Mouse (Mus musculus) adrenal gland, adult 18-20 months (tissue): ENCODE results near the gene Dusp14. TPM values are rescaled to one million over a fixed set of nuclear protein-coding genes. Genes with fewer than 3 reads are reported as not detected.

Experiments used
- DNase-seq, 2 experiments: peaks; one replicate each; pipeline ENCODE4 v3.0.0; 2021 to 2022; ENCODE audit warnings: low spot score in 2 of 2
- total RNA-seq, 2 experiments: library from RNA; stranded (reverse); gene quantifications; 1 replicate in 1 of 2; 2 replicates in 1 of 2; pipeline ENCODE4 v1.2.3; 2021

The Dusp14 gene
- total RNA-seq, 2 experiments from 2014 or later: 6.7 to 19.3 TPM

DNA sequence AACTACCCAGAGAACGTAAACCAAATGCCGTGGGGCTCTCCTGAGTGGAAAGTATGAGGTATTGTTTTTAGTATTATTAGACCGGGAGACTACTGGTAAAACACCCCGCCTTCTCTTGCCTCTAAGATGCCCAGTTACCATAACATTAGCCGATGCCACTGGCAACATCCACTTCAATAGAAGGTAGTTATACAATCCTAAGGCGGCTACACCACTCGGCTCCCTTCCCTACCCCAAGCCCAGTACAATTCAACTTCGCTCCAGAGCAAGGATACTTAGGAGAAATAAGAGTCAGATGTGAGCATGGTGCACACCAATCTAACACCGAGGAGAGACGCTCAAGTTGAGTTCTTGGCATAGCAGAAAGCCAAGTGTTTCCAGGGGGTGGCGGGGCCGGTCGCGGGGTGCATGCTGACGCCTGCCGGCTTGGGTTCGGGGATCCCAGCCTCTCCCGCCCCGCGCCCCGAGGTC, 1.3 kb downstream of the Dusp14 start:
- no peak for DNase-seq

GRCm38 (mm10) chr11:84066927-84067645, 2.0 kb downstream of the Dusp14 start:
- peak; percentile 42 to 56 for DNase-seq

DNA sequence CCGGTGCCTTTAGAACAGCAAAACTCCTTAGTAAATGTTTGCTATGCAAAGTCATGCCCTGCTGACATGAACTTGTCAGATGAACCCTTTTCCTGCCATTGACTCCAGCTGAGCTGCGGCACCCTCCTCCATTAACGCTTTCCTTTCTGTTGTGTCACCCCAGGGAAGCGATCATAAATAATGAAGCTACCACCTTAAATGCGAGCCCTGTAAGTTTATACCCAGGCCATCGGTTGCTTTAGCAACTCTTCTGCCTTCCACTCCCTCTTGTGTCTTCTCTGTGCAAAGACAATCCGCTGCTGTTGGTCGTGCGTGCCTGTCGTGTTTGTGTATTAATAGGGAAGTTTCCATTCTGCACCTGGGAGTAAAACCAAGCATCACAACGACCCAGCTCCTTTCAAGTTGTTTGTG, 3.0 kb downstream of the Dusp14 start:
- DNase-seq: peak in 1 of 2 experiments; percentile 15

GRCm38 (mm10) chr11:84063631-84064209, 5.3 kb downstream of the Dusp14 start:
- no peak for DNase-seq

DNA sequence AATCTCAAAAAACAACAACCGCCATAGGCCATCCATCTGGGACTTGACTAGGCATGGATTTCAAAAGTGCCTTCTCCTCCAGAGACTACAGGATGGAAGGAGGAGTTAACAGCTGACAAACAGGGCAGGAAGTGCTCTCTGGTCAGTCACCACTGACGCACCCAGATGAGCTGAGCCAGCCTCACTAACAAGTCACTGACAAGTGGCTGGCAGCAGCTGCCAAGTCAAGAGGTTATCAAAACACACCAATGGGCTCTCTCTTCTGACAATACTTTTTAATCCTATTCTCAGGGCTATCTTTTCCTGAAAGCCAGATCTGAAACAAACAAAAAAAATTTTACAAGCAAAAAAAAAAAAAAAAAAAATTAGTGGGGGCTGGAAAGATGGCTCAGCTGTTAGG, 6.3 kb downstream of the Dusp14 start:
- DNase-seq: no peak

DNA sequence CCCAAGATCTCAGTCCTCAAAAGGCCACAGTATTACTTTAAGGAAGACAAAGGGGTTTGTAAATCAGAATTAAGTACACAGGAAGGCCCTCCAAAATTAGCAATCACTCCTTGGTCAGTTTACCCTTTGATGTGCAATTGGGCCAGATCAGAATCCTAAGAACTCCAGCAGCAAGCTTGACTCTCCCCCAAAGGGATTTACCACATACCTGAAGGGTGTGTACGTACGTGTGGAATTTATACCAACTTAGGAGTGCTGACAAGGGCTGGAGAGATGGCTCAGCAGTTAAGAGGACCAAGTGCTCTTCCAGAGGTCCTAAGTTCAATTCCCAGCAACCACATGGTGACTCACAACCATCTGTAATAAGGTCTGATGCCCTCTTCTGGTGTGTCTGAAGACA, 7.2 kb downstream of the Dusp14 start:
- no peak for DNase-seq

DNA sequence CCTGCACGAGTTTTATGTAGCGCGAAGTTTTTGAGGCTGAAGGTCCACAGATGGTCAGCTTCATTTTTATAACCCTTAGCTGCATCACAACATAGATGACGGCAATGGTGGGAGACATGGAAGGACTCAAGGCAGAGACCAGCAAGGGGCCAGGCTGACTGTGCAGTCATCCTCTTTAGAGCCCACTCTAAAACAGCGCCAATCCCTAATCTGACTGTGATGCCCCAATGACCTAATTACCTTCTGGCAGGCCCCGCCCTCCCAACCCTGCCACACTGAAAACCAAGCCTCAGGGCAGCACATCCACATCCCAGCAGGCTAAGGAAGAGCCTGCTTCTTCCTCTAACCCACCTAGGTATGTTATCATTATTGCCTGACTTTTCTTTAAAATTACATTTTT, 8.4 kb downstream of the Dusp14 start:
- DNase-seq: no peak

- DNase-seq: no peak
These were observed 9.3 kb downstream of the Dusp14 start for GRCm38 (mm10) chr11:84059784-84060183.

GRCm38 (mm10) chr11:84057418-84057817, 11.6 kb downstream of the Dusp14 start:
- DNase-seq: no peak

DNA sequence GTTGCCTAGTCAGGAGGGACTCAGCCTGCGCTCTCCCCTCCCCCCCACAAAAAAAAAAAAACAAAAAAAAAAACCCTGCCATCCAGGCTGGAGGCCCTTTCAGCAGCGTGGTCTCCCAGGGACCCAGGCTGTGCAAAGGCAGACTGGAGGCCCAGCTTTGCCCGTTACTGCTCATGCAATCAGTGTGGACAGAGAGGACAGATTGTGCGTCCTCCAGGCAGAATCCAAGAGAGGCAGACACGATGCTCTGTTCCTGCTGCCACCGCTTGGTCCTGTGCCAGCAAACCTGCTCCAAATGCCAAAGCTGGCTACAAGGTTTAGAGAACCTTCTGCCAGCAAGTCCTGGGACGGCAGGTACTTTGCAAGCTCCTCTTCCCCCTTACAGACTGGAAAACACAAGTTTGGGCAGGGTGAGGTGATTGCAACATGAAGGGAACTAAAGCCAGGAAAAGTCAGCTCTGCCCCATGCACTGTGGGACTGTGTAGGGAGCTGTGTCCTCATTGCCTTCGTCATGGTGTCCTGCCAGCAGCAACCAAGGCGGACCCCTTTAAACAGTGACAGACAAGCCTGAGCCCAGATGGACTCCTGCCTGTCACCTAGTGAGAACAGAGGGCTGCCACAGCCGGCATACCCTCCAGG, 15.4 kb downstream of the Dusp14 start:
- no peak for DNase-seq

DNA sequence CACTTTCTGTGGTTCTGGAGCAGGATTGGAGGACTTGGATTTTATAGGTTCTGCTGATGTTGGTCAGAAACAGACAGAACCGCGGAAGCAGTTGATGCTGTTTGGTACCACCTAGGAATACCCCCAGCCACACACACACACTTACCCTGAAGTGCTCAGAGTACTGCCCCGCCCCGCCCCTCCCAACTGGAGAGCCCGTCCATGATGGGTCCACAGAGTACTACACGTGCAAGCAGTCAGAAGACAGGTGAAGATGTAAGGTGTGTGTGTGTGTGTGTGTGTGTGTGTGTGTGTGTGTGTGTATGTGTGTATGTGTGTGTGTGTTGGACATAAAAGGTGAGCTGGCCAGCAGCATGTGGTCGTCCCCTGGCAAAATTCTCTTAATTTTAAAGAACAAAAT, 16.0 kb downstream of the Dusp14 start:
- DNase-seq: no peak

DNA sequence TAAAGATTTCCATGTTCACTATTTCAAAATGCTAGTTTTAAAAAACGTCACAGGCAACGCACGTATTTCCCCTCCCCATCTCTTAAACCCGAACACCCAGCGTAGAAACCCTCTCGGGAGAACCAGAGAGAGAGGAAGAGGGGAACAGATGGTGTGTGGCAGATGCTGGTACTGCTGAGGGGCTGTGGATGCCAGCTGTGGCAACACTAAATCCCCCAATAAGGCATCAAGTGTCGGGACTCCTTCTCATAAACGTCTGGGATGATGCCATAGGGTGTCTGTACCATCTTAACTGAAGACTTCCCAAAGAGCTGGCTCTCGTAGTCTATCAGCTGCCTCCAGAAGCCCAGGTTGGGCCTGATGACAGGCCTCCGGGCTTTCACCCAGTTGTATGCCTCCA, 20.6 kb downstream of the Dusp14 start:
- DNase-seq: no peak

- DNase-seq: no peak
These were observed 21.8 kb downstream of the Dusp14 start for GRCm38 (mm10) chr11:84047270-84047669.

DNA sequence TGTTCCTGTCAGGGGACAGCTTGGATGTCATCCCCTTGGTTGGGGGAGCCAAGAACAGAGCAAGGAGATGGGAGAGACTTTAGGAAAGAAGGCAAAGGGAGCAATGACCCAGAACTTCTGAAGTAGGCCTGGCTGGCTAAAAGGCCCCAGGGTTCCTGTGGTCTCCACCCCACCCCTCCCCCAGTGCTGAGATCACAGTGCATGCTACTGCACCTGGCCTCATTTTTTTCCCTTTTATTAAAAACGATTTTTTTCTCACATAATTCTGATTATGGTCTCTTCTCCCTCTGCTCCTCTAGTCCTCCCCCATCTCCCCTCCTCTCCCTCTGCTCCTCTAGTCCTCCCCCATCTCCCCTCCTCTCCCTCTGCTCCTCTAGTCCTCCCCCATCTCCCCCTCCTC, 24.1 kb downstream of the Dusp14 start:
- DNase-seq: no peak

DNA sequence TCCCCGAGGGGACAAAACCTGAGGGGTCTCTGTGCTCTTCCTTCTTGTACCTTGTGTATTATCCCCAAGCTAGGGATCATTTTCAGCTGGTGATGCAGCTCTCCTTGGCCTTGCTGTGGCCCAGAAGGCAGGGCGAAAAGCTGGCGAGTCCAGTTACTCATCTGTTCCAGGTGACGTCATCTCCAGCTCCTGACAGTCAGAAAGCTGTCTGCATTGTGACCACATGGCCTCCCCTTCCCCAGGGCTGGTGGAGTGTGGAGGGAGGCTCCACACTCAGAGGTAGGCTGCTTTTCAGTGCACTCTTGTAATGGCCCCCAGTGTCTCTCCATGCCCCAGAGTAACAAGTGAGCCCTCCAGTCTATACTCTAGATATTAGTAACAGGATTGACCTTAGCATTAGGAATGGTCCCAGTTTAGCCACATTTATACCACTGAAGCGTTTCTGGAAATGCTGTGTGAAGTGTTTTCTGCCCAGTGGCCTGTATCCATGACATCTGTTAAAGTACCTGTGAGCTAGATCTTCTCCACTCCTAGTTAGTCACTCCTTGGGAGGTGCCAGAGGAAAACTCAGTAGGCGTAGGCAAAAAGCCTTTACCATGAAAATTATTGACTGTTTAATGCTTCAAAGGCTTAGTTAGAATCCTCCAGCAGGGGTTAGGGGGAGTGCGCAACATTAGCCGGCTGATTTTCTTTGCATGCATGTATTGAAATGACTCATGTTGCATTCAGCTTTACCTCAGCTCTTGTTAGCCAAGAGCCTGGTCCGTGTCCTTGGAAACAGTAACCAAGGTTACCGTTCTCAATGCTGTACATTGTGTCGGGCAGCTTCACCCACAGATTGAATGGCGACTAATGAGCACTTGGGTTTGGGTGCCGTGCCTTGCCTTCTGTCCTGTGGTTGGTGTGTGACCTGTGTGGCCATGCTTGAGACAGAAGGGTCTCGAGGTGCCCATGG, 26.0 kb downstream of the Dusp14 start:
- peak; percentile 37 to 55 for DNase-seq

- no peak for DNase-seq
These were observed 28.4 kb downstream of the Dusp14 start for GRCm38 (mm10) chr11:84040621-84041020.

DNA sequence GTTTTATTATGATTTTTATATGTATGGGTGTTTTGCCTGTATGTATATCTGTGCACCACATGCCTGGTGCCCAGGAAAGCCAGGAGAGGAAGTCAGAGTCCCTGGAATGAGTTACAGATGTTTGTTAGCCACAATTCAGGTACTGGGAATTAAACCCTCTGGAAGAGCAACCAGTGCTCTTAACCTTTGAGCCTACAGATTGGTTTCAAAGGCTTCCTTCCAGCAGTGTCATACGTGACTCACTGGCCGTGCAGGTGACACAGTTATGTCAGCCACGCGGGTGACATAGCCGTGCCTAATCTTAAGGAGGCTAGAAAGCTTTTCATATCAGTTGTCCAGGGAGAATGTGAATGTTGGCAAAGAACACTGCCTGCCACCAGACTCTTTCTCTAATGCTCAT, 35.4 kb downstream of the Dusp14 start:
- DNase-seq: no peak

- DNase-seq: no peak
These were observed 36.5 kb downstream of the Dusp14 start for GRCm38 (mm10) chr11:84032559-84032958.

GRCm38 (mm10) chr11:84031971-84032370, 37.1 kb downstream of the Dusp14 start:
- DNase-seq: peak; percentile 55 to 66

DNA sequence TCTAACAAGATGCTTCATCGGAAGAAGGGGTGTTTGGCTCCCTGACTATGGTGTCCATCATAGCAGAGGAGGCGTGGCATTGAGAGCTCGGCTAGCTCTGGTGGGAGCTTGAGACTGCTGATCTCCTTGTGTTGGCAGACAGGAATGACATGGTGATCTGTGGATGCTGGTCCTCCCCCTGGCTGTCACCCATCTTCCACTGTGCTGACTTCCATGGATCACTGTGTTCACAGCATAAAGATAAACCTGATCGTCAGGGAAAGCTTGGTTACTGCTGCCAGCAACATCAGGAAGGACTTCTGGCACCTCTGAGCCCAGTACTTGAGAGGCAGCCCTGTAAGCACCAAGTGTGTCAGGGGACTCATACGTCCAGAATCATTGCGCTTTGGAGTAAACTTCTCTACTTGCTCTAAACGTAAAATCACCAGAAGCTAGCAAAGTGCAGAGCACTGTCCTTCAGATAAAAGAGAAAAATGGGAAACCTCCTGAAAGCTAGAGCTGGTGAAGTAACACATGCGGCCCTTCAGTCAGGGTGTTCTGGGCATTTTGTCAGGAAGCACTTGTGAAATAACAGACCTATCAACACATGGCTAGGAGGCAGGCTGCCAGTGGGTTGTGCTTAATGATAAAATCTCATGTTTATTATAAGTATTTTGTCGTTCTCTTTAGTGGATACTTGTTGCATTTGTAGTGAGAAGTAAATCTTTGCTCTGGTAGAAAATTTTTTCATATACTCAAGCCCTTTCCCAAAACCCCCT, 40.6 kb downstream of the Dusp14 start:
- DNase-seq: no peak
